Mouse (Mus musculus) heart, adult 2 months (tissue): ENCODE results near the gene Hs6st1. TPM values are rescaled to one million over a fixed set of nuclear protein-coding genes. Genes with fewer than 3 reads are reported as not detected.
"Not testable (repeated sequence)": the region's sequence is repeated elsewhere in the genome, so short reads cannot be mapped to it uniquely, and the experiment has no call there.

Source experiments
- DNase-seq, 2 experiments: peaks; one replicate each; pipeline ENCODE4 v3.0.0; 2021
- H3K27ac ChIP-seq: fragments of 200-600 bp; 2 replicates; pipeline ENCODE4 v1.8.1; 2022
- H3K27me3 ChIP-seq: fragments of 200-500 bp; 2 replicates; pipeline ENCODE4 v1.6.1; 2012; ENCODE audit warnings: mild to moderate bottlenecking, low read length, inconsistent platforms, mixed read lengths; ENCODE audit not compliant: control insufficient read depth, insufficient read depth
- H3K36me3 ChIP-seq: fragments of 200-500 bp; 2 replicates; pipeline ENCODE4 v1.6.1; 2012; ENCODE audit warnings: low read length, inconsistent platforms; ENCODE audit not compliant: control insufficient read depth, insufficient read depth
- H3K4me1 ChIP-seq: fragments of 200-500 bp; 2 replicates; pipeline ENCODE4 v1.6.1; 2011; ENCODE audit warnings: low read length; ENCODE audit not compliant: control insufficient read depth, insufficient read depth
- H3K4me3 ChIP-seq: fragments of 200-600 bp; 2 replicates; pipeline ENCODE4 v1.8.1; 2022
- H3K79me2 ChIP-seq: fragments of 200-500 bp; replicated peaks from 2 replicates; pipeline ENCODE4 v1.6.1; 2012; ENCODE audit warnings: mild to moderate bottlenecking, inconsistent platforms, low read length, moderate library complexity, mixed read lengths; ENCODE audit not compliant: control insufficient read depth, insufficient read depth
- H3K9ac ChIP-seq: fragments of 200-500 bp; 2 replicates; pipeline ENCODE4 v1.6.1; 2012; ENCODE audit warnings: low read depth, mild to moderate bottlenecking, control low read depth, inconsistent platforms, low read length, mixed read lengths
- CTCF ChIP-seq: fragments of 200-600 bp; IDR thresholded peaks from 2 replicates; pipeline ENCODE4 v1.8.1; 2022; ENCODE audit warnings: antibody characterized with exemption, mild to moderate bottlenecking, moderate library complexity
- EP300 ChIP-seq: fragments of 200-500 bp; IDR thresholded peaks from 2 replicates; pipeline ENCODE4 v1.6.1; 2011; ENCODE audit warnings: low read depth, low read length, control low read depth; ENCODE audit not compliant: insufficient read depth
- POLR2A ChIP-seq: fragments of 200-500 bp; IDR thresholded peaks from 2 replicates; pipeline ENCODE4 v1.6.1; 2011; ENCODE audit warnings: mild to moderate bottlenecking, low read depth, low read length, control low read depth; ENCODE audit not compliant: insufficient read depth
- WGBS: fragments of 180-500 bp; shearing (Covaris S2); methylation state at CpG from one replicate; pipeline ENCODE4 v1.1.7; 2018; 5-methylcytosine and 5-hydroxymethylcytosine counted together
- intact Hi-C: fragments of 180-260 bp; cut with DNase I; formaldehyde crosslinking; loops from one replicate; pipeline ENCODE4 v1.15.1; 2025
- polyA plus RNA-seq: library from polyadenylated mRNA; depleted of rRNA; stranded (reverse); fragments of >200 nt; gene quantifications from 2 replicates; pipeline ENCODE4 v1.2.3, GENCODE M21; 2012
- total RNA-seq, 2 experiments: library from RNA; stranded (reverse); gene quantifications; 2 replicates each; pipeline ENCODE4 v1.2.3; 2021

Gene Hs6st1
- total and polyA plus RNA-seq, 3 experiments: 22.8 to 25.3 (median 23.0) TPM

DNA sequence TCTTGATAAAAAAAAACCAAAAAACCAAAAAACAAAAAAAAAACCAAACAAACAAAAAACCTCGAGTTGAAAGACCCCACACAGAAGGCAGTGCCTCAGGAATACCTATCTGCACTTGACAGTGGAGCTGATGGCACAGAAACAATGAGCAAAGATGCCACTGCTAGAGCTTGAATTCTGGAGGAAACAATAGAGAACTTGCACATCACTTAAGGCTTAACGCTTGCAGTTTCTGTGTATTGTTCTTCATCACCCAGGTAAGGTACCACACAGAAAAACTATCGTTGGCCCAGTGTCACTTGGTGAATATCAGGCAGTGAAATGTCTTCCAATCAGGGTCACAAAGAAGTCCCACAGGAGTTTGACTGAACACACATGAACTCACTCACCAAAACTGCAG, 26.1 kb upstream of the Hs6st1 start:
- Histone ChIP-seq H3K4me3 (no peak overlapping the region), H3K4me1 (no peaks in the 10 kb centered on the region), H3K79me2 (no peaks in the 10 kb centered on the region), H3K9ac (no peak overlapping the region), H3K27ac (no peak overlapping the region), H3K27me3 (no peaks in the 10 kb centered on the region), H3K36me3 (no peaks in the 10 kb centered on the region)
- no peak for TF ChIP-seq CTCF
- no peak for DNase-seq
- intact Hi-C loops: no loop called here
- 74% methylated on average over 3 of the region's 3 CpGs for WGBS

DNA sequence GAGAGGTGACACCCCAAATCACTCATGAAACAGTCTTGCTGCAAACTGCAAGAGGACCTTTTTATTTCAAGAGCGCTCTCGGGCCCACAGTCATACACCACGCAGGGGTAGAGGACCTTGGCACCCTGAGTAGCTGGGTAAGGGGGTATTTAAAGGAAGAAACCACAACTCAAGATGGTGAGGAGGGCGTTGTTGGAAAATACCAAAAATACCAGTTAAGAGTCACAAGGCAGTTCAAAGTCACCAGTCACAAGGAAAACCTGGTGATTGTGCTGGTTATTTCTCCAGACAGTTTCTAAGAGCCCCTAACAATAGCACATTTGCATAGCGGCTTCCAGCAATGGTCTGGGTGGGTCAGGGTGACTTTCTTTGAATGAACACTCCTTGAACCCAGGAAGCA, 24.4 kb upstream of the Hs6st1 start:
- H3K36me3 ChIP-seq, H3K27ac ChIP-seq, DNase-seq, intact Hi-C loops, H3K4me3 ChIP-seq, H3K27me3 ChIP-seq, H3K79me2 ChIP-seq, H3K4me1 ChIP-seq, H3K9ac ChIP-seq: not testable (repeated sequence)
- WGBS: 93% methylated on average over 5 of the region's 5 CpGs

DNA sequence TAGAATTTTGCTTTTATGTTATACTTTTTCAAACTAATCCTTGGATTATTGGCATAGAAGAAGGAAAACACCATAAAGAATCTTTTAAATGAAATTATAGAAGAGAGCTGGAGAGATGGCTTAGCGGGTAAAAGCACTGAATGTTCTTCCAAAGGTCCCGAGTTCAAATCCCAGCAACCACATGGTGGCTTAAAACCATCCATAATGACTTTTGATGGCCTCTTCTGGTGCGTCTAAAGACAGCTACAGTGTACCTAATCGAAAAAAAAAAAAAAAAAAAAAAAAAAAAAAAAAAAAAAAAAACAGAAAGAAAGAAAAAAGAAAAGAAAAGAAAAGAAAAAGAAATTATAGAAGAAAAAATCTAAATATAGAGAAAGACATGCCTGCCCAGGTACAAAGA, 23.9 kb upstream of the Hs6st1 start:
- intact Hi-C loops: no loop called here
- DNase-seq: no peak
- Histone ChIP-seq H3K79me2 (no peaks in the 10 kb centered on the region), H3K27ac (no peak overlapping the region), H3K4me3 (no peak overlapping the region), H3K36me3 (no peaks in the 10 kb centered on the region), H3K4me1 (no peaks in the 10 kb centered on the region), H3K27me3 (no peaks in the 10 kb centered on the region), H3K9ac (no peak overlapping the region)
- TF ChIP-seq EP300 (no peak), POLR2A (no peak), CTCF (no peak)
- WGBS: 91% methylated on average over 4 of the region's 4 CpGs

DNA sequence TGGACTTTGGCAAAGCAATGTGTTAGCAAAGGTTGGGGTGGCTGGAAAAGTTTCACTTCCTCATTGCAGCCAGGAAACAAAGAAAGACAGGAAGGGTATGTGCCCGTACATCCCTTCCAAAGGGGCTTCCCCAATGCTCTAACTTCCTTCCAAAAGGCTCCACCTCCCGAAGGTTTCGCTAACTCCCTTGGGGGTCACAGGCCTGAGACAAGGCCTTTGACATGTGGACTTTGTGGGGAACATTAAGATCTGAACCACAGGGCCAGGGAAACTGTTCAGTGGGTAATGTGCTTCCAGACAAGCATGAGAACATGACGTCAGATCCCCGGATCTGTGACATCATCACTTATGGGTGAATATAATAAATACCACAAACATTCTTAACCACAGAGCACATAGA, 15.5 kb upstream of the Hs6st1 start:
- peak in 1 of 2 experiments; percentile 39 for DNase-seq
- Histone ChIP-seq H3K4me1 (peaks cover 1% of the 10 kb centered on the region; the same call in 1 of the 2 replicates), H3K9ac (no peak overlapping the region), H3K36me3 (no peaks in the 10 kb centered on the region), H3K27ac (no peak overlapping the region), H3K79me2 (no peaks in the 10 kb centered on the region), H3K4me3 (no peak overlapping the region), H3K27me3 (no peaks in the 10 kb centered on the region)
- TF ChIP-seq EP300 (no peak), POLR2A (no peak), CTCF (no peak)
- intact Hi-C loops: no loop called here
- WGBS: 57% methylated on average over 5 of the region's 5 CpGs

DNA sequence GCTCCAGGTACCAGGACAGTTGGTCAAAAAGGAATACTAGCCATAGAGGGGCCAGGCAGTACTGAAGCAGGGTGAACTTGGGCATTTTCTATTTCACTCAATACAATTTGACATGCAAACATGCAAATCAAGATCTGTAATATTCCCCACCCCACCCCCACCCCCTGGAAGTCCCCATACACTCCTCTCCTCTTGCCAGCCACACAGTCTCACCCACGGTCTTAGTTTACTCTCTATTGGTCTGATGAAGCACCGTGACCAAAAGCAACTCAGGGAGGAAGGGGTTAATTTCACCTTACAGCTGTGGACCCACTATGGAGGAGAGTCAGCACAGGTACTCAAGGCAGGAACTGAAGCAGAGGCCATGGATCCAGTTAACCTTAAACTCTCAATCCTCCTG, 14.6 kb upstream of the Hs6st1 start:
- WGBS: 98% methylated on average over 2 of the region's 2 CpGs
- H3K4me1 ChIP-seq: peaks cover 1% of the 10 kb centered on the region; the same call in 1 of the 2 replicates
- no peak for DNase-seq
- no peak overlapping the region for H3K9ac ChIP-seq
- TF ChIP-seq EP300 (no peak), POLR2A (no peak), CTCF (no peak)
- intact Hi-C loops: no loop called here
- H3K4me3 ChIP-seq: no peak overlapping the region
- no peaks in the 10 kb centered on the region for H3K79me2 ChIP-seq
- H3K36me3 ChIP-seq: no peaks in the 10 kb centered on the region
- no peaks in the 10 kb centered on the region for H3K27me3 ChIP-seq
- H3K27ac ChIP-seq: no peak overlapping the region

DNA sequence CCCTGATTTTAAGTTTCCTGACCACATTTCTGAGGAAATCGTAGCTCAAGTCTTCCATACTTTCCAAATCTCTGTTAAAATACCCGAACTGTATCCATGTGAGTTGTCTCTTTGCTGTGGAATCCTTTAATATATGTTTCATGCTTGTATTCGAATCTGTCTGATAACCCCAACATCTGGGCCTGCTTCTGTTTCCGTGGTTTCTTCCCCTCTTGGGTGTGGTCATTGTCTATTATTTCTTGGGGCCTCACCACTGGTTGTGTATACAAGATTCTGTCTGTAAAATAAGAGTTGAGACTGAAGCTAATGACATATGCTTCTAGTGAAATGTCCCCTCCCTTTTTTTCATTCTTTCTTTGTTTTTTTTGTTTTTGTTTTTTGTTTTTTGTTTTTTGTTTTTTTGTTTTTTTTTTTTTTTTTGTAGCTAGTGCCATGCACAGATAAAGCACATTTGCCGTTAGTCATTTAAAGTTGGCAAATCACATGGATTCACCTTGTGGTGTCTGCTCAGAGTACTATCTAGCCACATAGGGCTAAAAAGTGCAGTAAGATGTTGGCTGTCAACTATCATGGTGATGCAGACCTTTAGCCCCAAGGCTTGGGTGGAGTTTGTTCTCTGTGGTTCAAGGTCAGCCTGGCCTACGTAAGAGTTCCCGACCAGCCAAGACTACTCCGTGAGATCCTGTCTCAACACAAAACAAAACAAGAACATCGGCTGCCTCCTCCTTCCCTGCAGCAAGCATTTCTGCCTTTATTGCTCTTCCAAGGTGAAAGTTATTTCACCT, 13.8 kb upstream of the Hs6st1 start:
- intact Hi-C loops: no loop called here
- no peaks in the 10 kb centered on the region for H3K79me2 ChIP-seq
- no peak overlapping the region for H3K9ac ChIP-seq
- no peak for TF ChIP-seq CTCF
- TF ChIP-seq POLR2A: no peak
- TF ChIP-seq EP300: no peak
- H3K4me1 ChIP-seq: peaks cover 1% of the 10 kb centered on the region; the same call in 1 of the 2 replicates
- H3K4me3 ChIP-seq: no peak overlapping the region
- no peak for DNase-seq
- 66% methylated on average over 9 of the region's 9 CpGs for WGBS
- no peaks in the 10 kb centered on the region for H3K36me3 ChIP-seq
- no peak overlapping the region for H3K27ac ChIP-seq
- H3K27me3 ChIP-seq: no peaks in the 10 kb centered on the region
